Mouse (Mus musculus) kidney, embryonic 14.5 days (tissue): ENCODE measurements around the gene Mta1. TPM values are rescaled to one million over a fixed set of nuclear protein-coding genes. Genes with fewer than 3 reads are reported as not detected.

Experiments used
- ATAC-seq: fragments of 200-750 bp; cut with Nextera tagmentation; 2 replicates; pipeline ENCODE4 v1.8.0; 2017; ENCODE audit warnings: moderate number of reproducible peaks, mild to moderate bottlenecking, moderate TSS enrichment, moderate library complexity; ENCODE audit not compliant: low FRiP score, low TSS enrichment
- H3K27ac ChIP-seq: fragments of 300-500 bp; sonication (generic); 2 replicates; pipeline ENCODE4 v1.5.1; 2014; ENCODE audit warnings: low read depth, mild to moderate bottlenecking, low read length, moderate library complexity, mixed read lengths
- H3K27me3 ChIP-seq: fragments of 300-500 bp; sonication (generic); 2 replicates; pipeline ENCODE4 v1.6.1; 2014; ENCODE audit warnings: mild to moderate bottlenecking, low read length; ENCODE audit not compliant: control insufficient read depth, insufficient read depth
- H3K36me3 ChIP-seq: fragments of 300-500 bp; sonication (generic); 2 replicates; pipeline ENCODE4 v1.6.1; 2014; ENCODE audit warnings: low read length, mixed read lengths; ENCODE audit not compliant: control insufficient read depth, insufficient read depth
- H3K4me1 ChIP-seq: fragments of 300-500 bp; sonication (generic); 2 replicates; pipeline ENCODE4 v1.6.1; 2014; ENCODE audit warnings: low read length, mixed read lengths; ENCODE audit not compliant: control insufficient read depth, insufficient read depth
- H3K4me2 ChIP-seq: fragments of 300-500 bp; sonication (generic); replicated peaks from 2 replicates; pipeline ENCODE4 v1.6.1; 2014; ENCODE audit warnings: low read depth, mild to moderate bottlenecking, low read length
- H3K4me3 ChIP-seq: fragments of 300-500 bp; sonication (generic); 2 replicates; pipeline ENCODE4 v1.5.1; 2014; ENCODE audit warnings: mild to moderate bottlenecking, low read length
- H3K9ac ChIP-seq: fragments of 300-500 bp; sonication (generic); 2 replicates; pipeline ENCODE4 v1.6.1; 2014; ENCODE audit warnings: low read depth, mild to moderate bottlenecking, low read length, moderate library complexity
- H3K9me3 ChIP-seq: fragments of 300-500 bp; sonication (generic); 2 replicates; pipeline ENCODE4 v1.6.1; 2016; ENCODE audit warnings: low read length; ENCODE audit not compliant: control insufficient read depth
- WGBS: fragments of 180-500 bp; shearing (Covaris S2); extraction: QIAGEN DNeasy Blood & Tissue Kit; methylation state at CpG from one replicate; pipeline ENCODE4 v1.1.7; 2014; 5-methylcytosine and 5-hydroxymethylcytosine counted together
- polyA plus RNA-seq: library from polyadenylated mRNA; unstranded; fragments of >200 nt; fragmentation: Nextera tagmentation; extraction: Ambion mirVana; gene quantifications from 2 replicates; pipeline ENCODE4 v1.2.1, GENCODE M21; 2014

Gene Mta1
- polyA plus RNA-seq, 1 experiment from 2014 or later = 26.2 TPM

- H3K4me3 ChIP-seq = no peak overlapping the region
- 90% methylated on average over 17 of the region's 17 CpGs for WGBS
- ATAC-seq = no peak
- no peak overlapping the region for H3K9ac ChIP-seq
- no peaks in the 10 kb centered on the region for H3K9me3 ChIP-seq
- H3K4me1 ChIP-seq = peaks cover 21% of the 10 kb centered on the region; the same call in 1 of the 2 replicates
- peaks cover 73% of the 10 kb centered on the region for H3K36me3 ChIP-seq
- 0 out of 2 replicates have a peak, but pooled peaks cover 7% of the 10 kb centered on the region for H3K27me3 ChIP-seq
- no peak overlapping the region for H3K27ac ChIP-seq
- no peak overlapping the region for H3K4me2 ChIP-seq
Measured at GRCm38 (mm10) chr12:113136492-113137020, 38.5 kb downstream of the Mta1 start.

GRCm38 (mm10) chr12:113137260-113138213, 39.5 kb downstream of the Mta1 start:
- no peak overlapping the region for H3K4me2 ChIP-seq
- 89% methylated on average over 18 of the region's 18 CpGs for WGBS
- H3K9ac ChIP-seq = no peak overlapping the region
- H3K27ac ChIP-seq = no peak overlapping the region
- H3K9me3 ChIP-seq = no peaks in the 10 kb centered on the region
- 0 out of 2 replicates have a peak, but pooled peaks cover 7% of the 10 kb centered on the region for H3K27me3 ChIP-seq
- no peak overlapping the region for H3K4me3 ChIP-seq
- peaks cover 28% of the 10 kb centered on the region for H3K4me1 ChIP-seq
- H3K36me3 ChIP-seq = peaks cover 63% of the 10 kb centered on the region
- no peak for ATAC-seq

- H3K4me1 ChIP-seq = peaks cover 34% of the 10 kb centered on the region
- no peak overlapping the region for H3K4me3 ChIP-seq
- WGBS = 74% methylated on average over 6 of the region's 6 CpGs
- peaks cover 55% of the 10 kb centered on the region for H3K36me3 ChIP-seq
- no peak for ATAC-seq
- no peak overlapping the region for H3K4me2 ChIP-seq
- H3K27ac ChIP-seq = no peak overlapping the region
- H3K27me3 ChIP-seq = 0 out of 2 replicates have a peak, but pooled peaks cover 7% of the 10 kb centered on the region
- H3K9ac ChIP-seq = no peak overlapping the region
- H3K9me3 ChIP-seq = no peaks in the 10 kb centered on the region
Measured at GRCm38 (mm10) chr12:113138291-113138690, 40.2 kb downstream of the Mta1 start.

GRCm38 (mm10) chr12:113138901-113139864, 41.1 kb downstream of the Mta1 start:
- Histone ChIP-seq H3K4me2 (peak overlapping the region; percentile 65), H3K4me3 (peak overlapping the region; percentile 54), H3K27ac (no peak overlapping the region), H3K4me1 (peaks cover 34% of the 10 kb centered on the region), H3K9ac (no peak overlapping the region), H3K36me3 (peaks cover 46% of the 10 kb centered on the region), H3K27me3 (0 out of 2 replicates have a peak, but pooled peaks cover 7% of the 10 kb centered on the region), H3K9me3 (no peaks in the 10 kb centered on the region)
- peak; percentile 0; the same call in 1 of the 2 replicates for ATAC-seq
- 42% methylated on average over 11 of the region's 11 CpGs for WGBS

- Histone ChIP-seq H3K27me3 (0 out of 2 replicates have a peak, but pooled peaks cover 7% of the 10 kb centered on the region), H3K9ac (peak within 1 kb of the TSS; percentile 66), H3K36me3 (peaks cover 38% of the 10 kb centered on the region), H3K4me1 (peaks cover 34% of the 10 kb centered on the region), H3K4me3 (peak within 1 kb of the TSS; percentile 54), H3K4me2 (peak within 1 kb of the TSS; percentile 65), H3K27ac (peak within 1 kb of the TSS; percentile 47; the same call in 1 of the 2 replicates), H3K9me3 (no peaks in the 10 kb centered on the region)
- under 1% methylated on average over 64 of the region's 68 CpGs for WGBS
- ATAC-seq = peak; percentile 80
Measured at GRCm38 (mm10) chr12:113139908-113140615, 42.0 kb downstream of the Mta1 start, which contains the start of gene Crip2. Crip2 (plus strand) TSS chr12:113140236.

- Histone ChIP-seq H3K4me1 (peaks cover 34% of the 10 kb centered on the region), H3K27me3 (0 out of 2 replicates have a peak, but pooled peaks cover 7% of the 10 kb centered on the region), H3K36me3 (peaks cover 30% of the 10 kb centered on the region), H3K9me3 (no peaks in the 10 kb centered on the region), H3K27ac (peak overlapping the region; percentile 47; the same call in 1 of the 2 replicates), H3K4me3 (peak overlapping the region; percentile 54), H3K4me2 (peak overlapping the region; percentile 65), H3K9ac (peak overlapping the region; percentile 66)
- ATAC-seq = no peak; the same call in 1 of the 2 replicates
- 4% methylated on average over 48 of the region's 49 CpGs for WGBS
Measured at GRCm38 (mm10) chr12:113140616-113141411, 42.7 kb downstream of the Mta1 start.

- H3K9me3 ChIP-seq = no peaks in the 10 kb centered on the region
- peaks cover 34% of the 10 kb centered on the region for H3K4me1 ChIP-seq
- peak overlapping the region; percentile 37; the same call in 1 of the 2 replicates for H3K27ac ChIP-seq
- ATAC-seq = no peak
- WGBS = 50% methylated on average over 8 of the region's 8 CpGs
- 0 out of 2 replicates have a peak, but pooled peaks cover 7% of the 10 kb centered on the region for H3K27me3 ChIP-seq
- peak overlapping the region; percentile 66; the same call in 1 of the 2 replicates for H3K9ac ChIP-seq
- peaks cover 23% of the 10 kb centered on the region for H3K36me3 ChIP-seq
- peak overlapping the region; percentile 65 for H3K4me2 ChIP-seq
- peak overlapping the region; percentile 54 for H3K4me3 ChIP-seq
Measured at GRCm38 (mm10) chr12:113141531-113141973, 43.5 kb downstream of the Mta1 start.
